Mouse (Mus musculus): ENCODE measurements at regions not wholly inside any gene's neighbourhood (a gene's known extent, or its start where the extent isn't known, plus 50 kb on each side); places are given as distances from the start of the nearest gene placed in this dataset.

- Histone ChIP-seq H3K9me3 (replicated peaks; ENCODE audit: control insufficient read depth, low read length) (no peaks in the 10 kb centered on the region), H3K9ac (replicated peaks; ENCODE audit: low read depth, low read length) (no peak overlapping the region), H3K36me3 (replicated peaks; ENCODE audit: control insufficient read depth, insufficient read depth, low read length) (no peaks in the 10 kb centered on the region), H3K4me3 (ENCODE audit: low read depth, low read length) (no peak overlapping the region), H3K27ac (ENCODE audit: low read depth) (no peak overlapping the region), H3K4me2 (ENCODE audit: low read depth, low read length) (no peak overlapping the region), H3K4me1 (ENCODE audit: control insufficient read depth, insufficient read depth) (no peaks in the 10 kb centered on the region), H3K27me3 (ENCODE audit: control insufficient read depth, insufficient read depth, low read length) (no peaks in the 10 kb centered on the region)
- ATAC-seq (ENCODE audit: insufficient read depth, low read depth) (no peak), DNase-seq (ENCODE audit: low spot score) (no peak)
- no peak for TF ChIP-seq EP300 (IDR thresholded peaks at IDR 0.05; ENCODE audit: low read depth)
- TF ChIP-seq CTCF (IDR thresholded peaks at IDR 0.05; ENCODE audit: low read depth) = no peak
- WGBS = 43% methylated on average over 6 of the region's 6 CpGs
These were observed 160.6 kb downstream of the Foxa2 start for GRCm38 (mm10) chr2:147886191-147886590.

- ATAC-seq (ENCODE audit: insufficient read depth, low read depth) = no peak
- Histone ChIP-seq H3K4me2 (ENCODE audit: low read depth, low read length) (no peak overlapping the region), H3K4me1 (ENCODE audit: control insufficient read depth, insufficient read depth) (no peaks in the 10 kb centered on the region), H3K27ac (ENCODE audit: low read depth) (no peak overlapping the region), H3K9ac (replicated peaks; ENCODE audit: low read depth, low read length) (no peak overlapping the region), H3K27me3 (ENCODE audit: control insufficient read depth, insufficient read depth, low read length) (0 out of 2 replicates have a peak, but pooled peaks cover 5% of the 10 kb centered on the region), H3K9me3 (replicated peaks; ENCODE audit: control insufficient read depth, low read length) (no peaks in the 10 kb centered on the region), H3K4me3 (ENCODE audit: low read depth, low read length) (no peak overlapping the region), H3K36me3 (replicated peaks; ENCODE audit: control insufficient read depth, insufficient read depth, low read length) (no peaks in the 10 kb centered on the region)
- 33% methylated on average over 13 of the region's 13 CpGs for WGBS
- TF ChIP-seq CTCF (IDR thresholded peaks at IDR 0.05; ENCODE audit: low read depth) (no peak), EP300 (IDR thresholded peaks at IDR 0.05; ENCODE audit: low read depth) (no peak)
- DNase-seq (ENCODE audit: low spot score) = no peak
These were observed 168.9 kb downstream of the Foxa2 start for GRCm38 (mm10) chr2:147877907-147878306.

- H3K9me3 ChIP-seq (replicated peaks; ENCODE audit: control insufficient read depth, low read length) = no peaks in the 10 kb centered on the region
- no peak for TF ChIP-seq CTCF (IDR thresholded peaks at IDR 0.05; ENCODE audit: low read depth)
- TF ChIP-seq EP300 (IDR thresholded peaks at IDR 0.05; ENCODE audit: low read depth) = no peak
- no peak overlapping the region for H3K9ac ChIP-seq (replicated peaks; ENCODE audit: low read depth, low read length)
- no peak overlapping the region for H3K27ac ChIP-seq (ENCODE audit: low read depth)
- H3K4me3 ChIP-seq (ENCODE audit: low read depth, low read length) = no peak overlapping the region
- DNase-seq (ENCODE audit: low spot score) (no peak), ATAC-seq (ENCODE audit: insufficient read depth, low read depth) (no peak)
- H3K27me3 ChIP-seq (ENCODE audit: control insufficient read depth, insufficient read depth, low read length) = 0 out of 2 replicates have a peak, but pooled peaks cover 5% of the 10 kb centered on the region
- WGBS = 15% methylated on average over 4 of the region's 4 CpGs
- peak overlapping the region; percentile 63 for H3K4me2 ChIP-seq (ENCODE audit: low read depth, low read length)
- no peaks in the 10 kb centered on the region for H3K36me3 ChIP-seq (replicated peaks; ENCODE audit: control insufficient read depth, insufficient read depth, low read length)
- H3K4me1 ChIP-seq (ENCODE audit: control insufficient read depth, insufficient read depth) = no peaks in the 10 kb centered on the region
These were observed 169.2 kb downstream of the Foxa2 start for GRCm38 (mm10) chr2:147877543-147877904.

- peak overlapping the region; percentile 47 for H3K4me3 ChIP-seq (ENCODE audit: low read depth, low read length)
- WGBS = 9% methylated on average over 19 of the region's 19 CpGs
- ATAC-seq (ENCODE audit: insufficient read depth, low read depth) = no peak
- H3K9me3 ChIP-seq (replicated peaks; ENCODE audit: control insufficient read depth, low read length) = no peaks in the 10 kb centered on the region
- H3K36me3 ChIP-seq (replicated peaks; ENCODE audit: control insufficient read depth, insufficient read depth, low read length) = no peaks in the 10 kb centered on the region
- no peaks in the 10 kb centered on the region for H3K4me1 ChIP-seq (ENCODE audit: control insufficient read depth, insufficient read depth)
- no peak for DNase-seq (ENCODE audit: low spot score)
- no peak overlapping the region for H3K9ac ChIP-seq (replicated peaks; ENCODE audit: low read depth, low read length)
- 0 out of 2 replicates have a peak, but pooled peaks cover 5% of the 10 kb centered on the region for H3K27me3 ChIP-seq (ENCODE audit: control insufficient read depth, insufficient read depth, low read length)
- TF ChIP-seq CTCF (IDR thresholded peaks at IDR 0.05; ENCODE audit: low read depth) (no peak), EP300 (IDR thresholded peaks at IDR 0.05; ENCODE audit: low read depth) (no peak)
- H3K27ac ChIP-seq (ENCODE audit: low read depth) = no peak overlapping the region
- peak overlapping the region; percentile 63 for H3K4me2 ChIP-seq (ENCODE audit: low read depth, low read length)
These were observed 169.8 kb downstream of the Foxa2 start for GRCm38 (mm10) chr2:147876708-147877542.

- Histone ChIP-seq H3K27me3 (ENCODE audit: control insufficient read depth, insufficient read depth, low read length) (0 out of 2 replicates have a peak, but pooled peaks cover 1% of the 10 kb centered on the region), H3K27ac (ENCODE audit: low read depth) (no peak overlapping the region), H3K9ac (replicated peaks; ENCODE audit: low read depth, low read length) (no peak overlapping the region), H3K4me1 (ENCODE audit: control insufficient read depth, insufficient read depth) (no peaks in the 10 kb centered on the region), H3K4me2 (ENCODE audit: low read depth, low read length) (no peak overlapping the region), H3K36me3 (replicated peaks; ENCODE audit: control insufficient read depth, insufficient read depth, low read length) (no peaks in the 10 kb centered on the region), H3K9me3 (replicated peaks; ENCODE audit: control insufficient read depth, low read length) (no peaks in the 10 kb centered on the region), H3K4me3 (ENCODE audit: low read depth, low read length) (no peak overlapping the region)
- no peak for ATAC-seq (ENCODE audit: insufficient read depth, low read depth)
- WGBS = 74% methylated on average over 3 of the region's 3 CpGs
- DNase-seq (ENCODE audit: low spot score) = no peak
- TF ChIP-seq EP300 (IDR thresholded peaks at IDR 0.05; ENCODE audit: low read depth) = no peak
- TF ChIP-seq CTCF (IDR thresholded peaks at IDR 0.05; ENCODE audit: low read depth) = no peak
These were observed 173.8 kb downstream of the Foxa2 start for GRCm38 (mm10) chr2:147872972-147873371.

All from heart, postnatal 0 days (tissue).